Mouse (Mus musculus): ENCODE results near the gene Tmem248.

The Tmem248 gene

GRCm38 (mm10) chr5:130264433-130265005 lies 47.6 kb downstream of the Tmem248 start:
- DNase-seq: no peak

DNA sequence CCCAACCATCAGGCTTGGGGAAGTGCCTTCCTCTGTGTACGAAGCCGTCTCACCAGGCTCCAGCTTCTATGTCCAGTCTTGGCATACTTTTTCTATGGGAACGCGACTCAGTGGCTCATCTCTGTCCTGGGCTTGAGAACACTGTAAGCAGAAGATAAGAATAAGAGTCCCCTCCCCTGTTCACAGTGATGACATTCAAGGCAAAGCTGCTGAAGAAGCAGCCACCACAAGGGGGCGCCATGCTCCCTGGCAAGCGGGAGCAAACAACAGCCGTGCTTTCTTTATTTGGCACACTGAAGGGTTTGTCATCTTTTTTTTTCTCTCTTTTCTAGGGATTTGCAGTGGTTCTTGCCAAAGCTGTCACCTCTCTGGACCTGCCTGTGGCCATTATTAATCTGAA lies 49.8 kb downstream of the Tmem248 start:
- no peak for DNase-seq

DNA sequence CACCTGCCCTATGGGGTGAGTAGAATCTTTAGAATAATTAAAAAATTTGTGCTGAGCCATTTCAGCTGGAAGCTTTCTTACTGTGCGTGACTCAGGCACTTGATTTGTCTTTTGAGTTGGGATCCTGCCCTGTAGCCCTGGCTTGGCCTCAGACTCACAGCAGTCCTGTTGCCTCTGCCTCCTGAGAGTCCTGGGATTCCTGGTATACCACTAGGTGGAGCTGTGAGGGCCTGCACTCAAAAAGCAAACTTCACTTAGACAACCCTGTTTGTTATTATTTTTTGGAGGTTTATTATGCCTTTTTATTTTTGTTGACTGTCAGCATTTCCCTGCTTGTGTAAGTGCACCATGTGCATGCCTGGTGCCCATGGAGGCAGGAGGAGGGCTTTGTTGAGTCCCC lies 50.4 kb downstream of the Tmem248 start:
- DNase-seq: no peak

GRCm38 (mm10) chr5:130268976-130269375 lies 52.1 kb downstream of the Tmem248 start:
- no peak for DNase-seq

- no peak for DNase-seq
Measured at GRCm38 (mm10) chr5:130272344-130272743, 55.5 kb downstream of the Tmem248 start.

DNA sequence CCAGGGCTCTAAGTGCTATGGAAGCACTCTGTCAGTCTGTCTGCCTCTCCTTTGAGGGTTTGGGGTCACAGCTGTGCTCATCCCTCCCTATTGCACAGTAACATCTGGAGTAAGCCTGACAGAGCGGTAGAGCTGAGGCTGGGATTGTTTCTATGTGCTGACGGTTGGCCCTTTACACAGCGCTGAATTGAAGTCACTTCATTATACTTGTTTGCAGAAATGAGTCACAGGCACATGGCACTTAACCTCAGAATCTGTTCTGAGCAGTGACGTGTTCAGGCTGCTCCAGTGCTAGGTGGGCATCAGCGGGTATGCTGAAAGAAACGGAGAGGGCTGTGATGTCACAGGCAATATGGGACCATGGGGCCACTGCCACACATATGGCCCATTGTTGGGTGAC lies 56.2 kb downstream of the Tmem248 start:
- DNase-seq: no peak

GRCm38 (mm10) chr5:130275509-130275908 lies 58.6 kb downstream of the Tmem248 start:
- no peak for DNase-seq

DNA sequence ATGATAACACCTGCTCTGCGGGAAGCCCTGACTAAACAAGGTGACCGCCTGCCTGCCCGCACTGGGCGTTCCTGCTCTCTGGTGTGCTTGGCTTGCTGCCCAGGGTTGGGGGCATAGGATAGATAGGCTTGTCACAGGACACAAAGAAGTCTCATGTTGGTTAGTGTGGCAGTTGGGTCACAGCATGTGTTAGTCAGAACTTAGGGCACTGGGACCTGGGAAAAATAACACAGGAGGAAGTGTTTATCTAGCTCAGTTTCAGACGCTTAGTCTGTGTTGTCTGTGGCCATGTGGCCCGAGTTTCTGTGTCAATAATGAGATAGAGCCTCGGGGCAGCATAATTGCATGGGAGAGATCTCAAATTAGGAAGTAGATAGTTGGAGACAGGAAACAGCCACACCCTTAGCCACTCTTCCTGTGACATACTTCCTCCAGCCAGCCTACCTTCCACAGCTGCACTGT lies 61.2 kb downstream of the Tmem248 start:
- no peak for DNase-seq

DNA sequence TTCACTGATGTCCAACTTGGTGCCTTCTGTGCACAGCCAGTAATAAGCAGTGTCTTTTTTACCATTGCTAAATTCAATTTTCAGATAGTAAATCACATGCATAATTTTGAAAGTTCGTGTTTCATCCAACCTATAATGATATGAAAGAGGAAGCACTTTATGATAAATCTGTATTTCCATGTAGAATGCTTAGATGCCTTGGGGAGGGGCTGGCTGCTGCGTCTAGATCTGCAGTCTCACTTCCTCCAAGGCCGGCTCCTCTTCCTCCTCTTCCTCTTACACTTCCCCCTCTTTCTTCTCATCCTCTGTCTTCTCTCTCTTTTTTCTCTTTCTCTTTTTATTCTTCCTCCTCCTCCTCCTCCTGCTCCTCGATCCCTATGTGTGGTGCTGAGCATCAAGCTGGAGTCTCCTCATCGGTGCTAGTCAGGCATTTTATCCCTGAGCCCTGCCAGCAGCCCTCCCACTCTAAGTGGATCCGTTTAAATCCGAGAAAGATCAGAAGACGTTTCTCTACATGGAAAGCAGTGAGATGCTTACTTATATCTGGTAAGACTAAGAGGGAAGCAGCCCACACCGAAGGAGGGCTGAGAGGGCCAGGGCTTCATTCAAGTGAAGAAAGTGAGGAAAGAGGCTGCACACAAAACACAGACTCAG lies 66.3 kb downstream of the Tmem248 start:
- DNase-seq: no peak

- DNase-seq: no peak
Measured at GRCm38 (mm10) chr5:130288106-130288505, 71.2 kb downstream of the Tmem248 start.

- DNase-seq: no peak
Measured at GRCm38 (mm10) chr5:130290242-130290641, 73.4 kb downstream of the Tmem248 start.

GRCm38 (mm10) chr5:130290775-130291174 lies 73.9 kb downstream of the Tmem248 start:
- DNase-seq: no peak

GRCm38 (mm10) chr5:130292976-130293375 lies 76.1 kb downstream of the Tmem248 start:
- DNase-seq: no peak

Measured in kidney, adult 11 months (tissue).